In the genomic region with DNA sequence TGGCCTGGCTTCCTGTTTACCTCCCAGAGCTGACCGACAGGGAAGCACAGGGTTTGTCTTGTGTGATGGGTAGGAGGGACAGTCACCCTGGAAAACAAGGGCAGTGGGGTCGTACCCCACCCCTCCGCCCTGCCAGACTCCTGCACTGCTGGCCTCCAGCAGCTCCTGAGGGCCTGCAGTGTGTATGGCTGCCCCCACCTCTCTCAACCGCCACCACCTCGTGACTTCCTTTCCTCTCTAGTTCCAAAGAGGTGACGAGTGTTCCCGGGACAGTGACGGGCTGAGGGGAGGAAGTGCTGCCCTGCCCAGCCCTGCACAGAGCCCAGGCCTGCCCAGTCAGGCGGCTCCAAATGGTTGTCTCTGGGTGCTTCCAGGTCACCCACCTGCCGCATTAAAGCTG, we compare ENCODE assay signal across 8 mouse cellular contexts. TPM values are rescaled to one million over a fixed set of nuclear protein-coding genes. Genes with fewer than 3 reads are reported as not detected.
DNase-seq lines count a peak whose midpoint lies in the region; ATAC-seq and TF ChIP-seq lines count a peak whose summit lies in the region.

No protein-coding gene starts in this region.

- peak overlapping the region; percentile 43 for H3K4me2 ChIP-seq in heart, embryonic 16.5 days (ENCODE audit: low read depth, low read length)
- no peak overlapping the region for H3K4me2 ChIP-seq in midbrain, embryonic 15.5 days

- no peak for TF ChIP-seq CTCF in G1E (IDR thresholded peaks at IDR 0.05; ENCODE audit: low read depth, low read length)

- peaks cover 97% of the 10 kb centered on the region for H3K4me1 ChIP-seq in G1E (ENCODE audit: insufficient read depth, low read depth, low read length)
- peaks cover 72% of the 10 kb centered on the region for H3K4me1 ChIP-seq in heart, embryonic 16.5 days (ENCODE audit: control insufficient read depth, insufficient read depth, low read length)
- peaks cover 47% of the 10 kb centered on the region for H3K4me1 ChIP-seq in midbrain, embryonic 15.5 days

- H3K4me3 ChIP-seq in G1E (ENCODE audit: low read depth, low read length) = peak overlapping the region; percentile 66; the same call in 1 of the 2 replicates
- H3K4me3 ChIP-seq in heart, embryonic 16.5 days (ENCODE audit: low read length) = no peak overlapping the region
- H3K4me3 ChIP-seq in midbrain, embryonic 15.5 days = no peak overlapping the region

- peaks cover 87% of the 10 kb centered on the region for H3K36me3 ChIP-seq in G1E (replicated peaks)
- no peaks in the 10 kb centered on the region for H3K36me3 ChIP-seq in heart, embryonic 16.5 days (ENCODE audit: control insufficient read depth, insufficient read depth)
- H3K36me3 ChIP-seq in midbrain, embryonic 15.5 days (replicated peaks) = no peaks in the 10 kb centered on the region

- WGBS in heart, embryonic 16.5 days = 30% methylated on average over 10 of the region's 10 CpGs
- WGBS in midbrain, embryonic 15.5 days = 65% methylated on average over 10 of the region's 10 CpGs

- H3K27me3 ChIP-seq in G1E (ENCODE audit: insufficient read depth, low read length) = no peaks in the 10 kb centered on the region
- H3K27me3 ChIP-seq in heart, embryonic 16.5 days (ENCODE audit: control insufficient read depth, insufficient read depth, low read length) = no peaks in the 10 kb centered on the region
- H3K27me3 ChIP-seq in midbrain, embryonic 15.5 days (replicated peaks) = no peaks in the 10 kb centered on the region

- H3K27ac ChIP-seq in heart, embryonic 16.5 days (ENCODE audit: low read length) = peak overlapping the region; percentile 85
- H3K27ac ChIP-seq in midbrain, embryonic 15.5 days = no peak overlapping the region

- no peaks in the 10 kb centered on the region for H3K9me3 ChIP-seq in G1E (replicated peaks)
- no peaks in the 10 kb centered on the region for H3K9me3 ChIP-seq in heart, embryonic 16.5 days (replicated peaks; ENCODE audit: control insufficient read depth, low read length)
- no peaks in the 10 kb centered on the region for H3K9me3 ChIP-seq in midbrain, embryonic 15.5 days

- DNase-seq in 416B (ENCODE audit: low read depth) (peak; percentile 87), G1E (ENCODE audit: low spot score) (peak; percentile 66)
- DNase-seq in kidney, postnatal 36 days = peak; percentile 78 to 84
- no peak for DNase-seq in Muller cell, postnatal 12 days (ENCODE audit: inconsistent ontology term)
- no peak for DNase-seq in right cerebral cortex, adult 2 months (ENCODE audit: low spot score in 2 of 2)

- H3K9ac ChIP-seq in heart, embryonic 16.5 days (ENCODE audit: low read length) = peak overlapping the region; percentile 53
- H3K9ac ChIP-seq in midbrain, embryonic 15.5 days = no peak overlapping the region

- peak; percentile 76 for ATAC-seq in G1E (ENCODE audit: extremely low read depth, insufficient number of reproducible peaks, low FRiP score, poor library complexity, severe bottlenecking)
- peak; percentile 49 for ATAC-seq in heart, embryonic 16.5 days (replicated peaks; ENCODE audit: extremely low read depth, insufficient read depth, low FRiP score)
- ATAC-seq in megakaryocyte progenitor cell, adult 5-6 weeks (replicated peaks; ENCODE audit: poor library complexity) = peak; percentile 57
- ATAC-seq in midbrain, embryonic 15.5 days (replicated peaks) = no peak

RNA-seq across cellular contexts. Expression of a gene that starts 5.1 kb away (rescaled TPM):
- total RNA-seq in G1E (2014; fragmentation: Nextera tagmentation) (58.0 and 62.2 TPM in 2 replicates), G1E (2017) (58.8 and 66.6 TPM in 2 replicates)
- 266 and 331 TPM in 2 replicates for polyA plus RNA-seq in G1E (2012)
- 31.3 and 33.2 TPM in 2 replicates for polyA plus RNA-seq in heart, embryonic 16.5 days (2015; fragmentation: Nextera tagmentation; extraction: Ambion mirVana)
- 18.9 and 24.6 TPM in 2 replicates for total RNA-seq in megakaryocyte progenitor cell, adult 5-6 weeks (2015)
- 32.4 and 37.4 TPM in 2 replicates for total RNA-seq in megakaryocyte progenitor cell, adult 5-6 weeks (2017)
- polyA plus RNA-seq in midbrain, embryonic 15.5 days (2015; fragmentation: Nextera tagmentation; extraction: Ambion mirVana) = 154 and 159 TPM in 2 replicates

RNA-seq across cellular contexts. Expression of a gene that starts 6.5 kb away (rescaled TPM):
- total RNA-seq in G1E (2014; fragmentation: Nextera tagmentation) (0.44 TPM in 1 of 2 replicates, not detected in the other), G1E (2017) (1.8 and 1.9 TPM in 2 replicates)
- polyA plus RNA-seq in G1E (2012) = 1.4 and 1.6 TPM in 2 replicates
- 4.7 and 5.3 TPM in 2 replicates for polyA plus RNA-seq in heart, embryonic 16.5 days (2015; fragmentation: Nextera tagmentation; extraction: Ambion mirVana)
- 2.3 TPM in 2 replicates for total RNA-seq in megakaryocyte progenitor cell, adult 5-6 weeks (2015)
- 3.9 and 5.2 TPM in 2 replicates for total RNA-seq in megakaryocyte progenitor cell, adult 5-6 weeks (2017)
- 6.9 and 8.0 TPM in 2 replicates for polyA plus RNA-seq in midbrain, embryonic 15.5 days (2015; fragmentation: Nextera tagmentation; extraction: Ambion mirVana)

RNA-seq across cellular contexts. Expression of a gene that starts 23.1 kb away (rescaled TPM):
- total RNA-seq in G1E (2014; fragmentation: Nextera tagmentation) = 9.0 and 11.4 TPM in 2 replicates
- total RNA-seq in G1E (2017) = 23.5 and 23.9 TPM in 2 replicates
- polyA plus RNA-seq in G1E (2012) = 77.9 and 80.5 TPM in 2 replicates
- polyA plus RNA-seq in heart, embryonic 16.5 days (2015; fragmentation: Nextera tagmentation; extraction: Ambion mirVana) = 28.1 and 29.6 TPM in 2 replicates
- total RNA-seq in megakaryocyte progenitor cell, adult 5-6 weeks (2015) = 7.1 and 7.6 TPM in 2 replicates
- total RNA-seq in megakaryocyte progenitor cell, adult 5-6 weeks (2017) = 30.8 and 32.7 TPM in 2 replicates
- polyA plus RNA-seq in midbrain, embryonic 15.5 days (2015; fragmentation: Nextera tagmentation; extraction: Ambion mirVana) = 35.8 and 38.3 TPM in 2 replicates

RNA-seq across cellular contexts. Expression of a gene that starts 30.7 kb away (rescaled TPM):
- total RNA-seq in G1E (2014; fragmentation: Nextera tagmentation) (not detected in 2 replicates), G1E (2017) (0.06 TPM in 1 of 2 replicates, not detected in the other)
- polyA plus RNA-seq in G1E (2012) = 0.06 TPM in 1 of 2 replicates, not detected in the other
- polyA plus RNA-seq in heart, embryonic 16.5 days (2015; fragmentation: Nextera tagmentation; extraction: Ambion mirVana) = 15.2 and 16.3 TPM in 2 replicates
- 0.20 and 0.47 TPM in 2 replicates for total RNA-seq in megakaryocyte progenitor cell, adult 5-6 weeks (2015)
- 0.47 TPM in 1 of 2 replicates, not detected in the other for total RNA-seq in megakaryocyte progenitor cell, adult 5-6 weeks (2017)
- polyA plus RNA-seq in midbrain, embryonic 15.5 days (2015; fragmentation: Nextera tagmentation; extraction: Ambion mirVana) = 5.7 and 6.2 TPM in 2 replicates

RNA-seq across cellular contexts. Expression of a gene that starts 31.1 kb away (rescaled TPM):
- total RNA-seq in G1E (2014; fragmentation: Nextera tagmentation) (36.2 and 44.6 TPM in 2 replicates), G1E (2017) (27.9 and 38.9 TPM in 2 replicates)
- polyA plus RNA-seq in G1E (2012) = 113 and 130 TPM in 2 replicates
- polyA plus RNA-seq in heart, embryonic 16.5 days (2015; fragmentation: Nextera tagmentation; extraction: Ambion mirVana) = 62.7 and 63.0 TPM in 2 replicates
- 15.5 and 20.2 TPM in 2 replicates for total RNA-seq in megakaryocyte progenitor cell, adult 5-6 weeks (2015)
- 10.5 and 16.9 TPM in 2 replicates for total RNA-seq in megakaryocyte progenitor cell, adult 5-6 weeks (2017)
- 36.4 and 38.5 TPM in 2 replicates for polyA plus RNA-seq in midbrain, embryonic 15.5 days (2015; fragmentation: Nextera tagmentation; extraction: Ambion mirVana)

Comparison
In these comparisons a context has a peak if more than half of its experiments do, and no peak if none do; other contexts are left out.
1. DNase-seq: peak in 416B (single experiment), G1E (single experiment) and kidney, postnatal 36 days (2 of 2); none in Muller cell, postnatal 12 days (single experiment) and right cerebral cortex, adult 2 months (0 of 2).